Mouse (Mus musculus) adrenal gland, adult 18-20 months (tissue): Measurements from ENCODE around the gene Nsd2. TPM values are rescaled to one million over a fixed set of nuclear protein-coding genes. Genes with fewer than 3 reads are reported as not detected.
"Not testable (repeated sequence)": the region's sequence is repeated elsewhere in the genome, so short reads cannot be mapped to it uniquely, and the experiment has no call there.

Source experiments
- DNase-seq, 2 experiments: peaks; one replicate each; pipeline ENCODE4 v3.0.0; 2021 to 2022; ENCODE audit warnings: low spot score in 2 of 2
- microRNA-seq, 2 experiments: library from miRNA; unstranded; fragments of <30 nt; microRNA quantifications; one replicate each; pipeline ENCODE4 v1.2.0; 2021; ENCODE audit warnings: borderline number of aligned reads in 2 of 2
- total RNA-seq, 2 experiments: library from RNA; stranded (reverse); gene quantifications; 1 replicate in 1 of 2; 2 replicates in 1 of 2; pipeline ENCODE4 v1.2.3; 2021

The Nsd2 gene
- total RNA-seq, 2 experiments from 2014 or later = 38.0 to 41.2 TPM

DNA sequence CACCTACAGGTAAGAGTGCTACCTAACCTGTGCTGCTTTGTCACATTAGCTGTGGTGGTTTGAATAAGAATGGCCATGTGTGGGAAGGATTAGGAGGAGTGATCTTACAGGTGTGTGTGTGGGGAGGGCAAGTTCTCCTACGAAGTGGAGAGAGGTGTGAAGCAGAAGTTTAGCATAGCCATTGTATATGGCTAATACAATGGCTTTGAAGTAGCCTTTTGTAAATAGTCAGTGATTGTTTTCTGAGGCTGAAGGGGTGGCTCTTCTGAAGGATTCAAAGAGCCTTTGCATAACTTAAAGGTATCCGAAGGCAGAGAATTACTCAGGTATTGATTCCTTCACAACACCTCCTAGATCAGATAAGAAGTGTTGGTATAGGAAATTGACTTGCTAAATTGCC, 102.0 kb downstream of the Nsd2 start:
- DNase-seq = no peak

DNA sequence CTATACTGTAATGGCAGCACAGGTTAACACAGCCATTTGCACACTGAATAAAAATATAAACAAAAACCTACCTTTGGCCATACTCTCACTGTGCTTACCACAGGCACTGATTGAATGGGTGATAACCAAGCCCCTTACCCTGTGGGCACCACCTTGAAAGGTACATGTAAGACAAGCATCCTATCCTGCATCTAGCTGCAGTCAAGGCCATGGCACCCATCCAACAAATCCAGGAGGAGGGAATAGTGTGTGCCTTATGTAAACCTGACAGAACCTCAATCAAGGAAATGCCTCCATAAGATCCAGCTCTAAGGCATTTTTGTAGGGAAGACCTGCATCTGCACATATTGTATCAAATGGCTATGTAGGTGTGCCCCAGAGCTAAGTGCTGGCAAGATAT, 105.6 kb downstream of the Nsd2 start:
- no peak for DNase-seq

DNA sequence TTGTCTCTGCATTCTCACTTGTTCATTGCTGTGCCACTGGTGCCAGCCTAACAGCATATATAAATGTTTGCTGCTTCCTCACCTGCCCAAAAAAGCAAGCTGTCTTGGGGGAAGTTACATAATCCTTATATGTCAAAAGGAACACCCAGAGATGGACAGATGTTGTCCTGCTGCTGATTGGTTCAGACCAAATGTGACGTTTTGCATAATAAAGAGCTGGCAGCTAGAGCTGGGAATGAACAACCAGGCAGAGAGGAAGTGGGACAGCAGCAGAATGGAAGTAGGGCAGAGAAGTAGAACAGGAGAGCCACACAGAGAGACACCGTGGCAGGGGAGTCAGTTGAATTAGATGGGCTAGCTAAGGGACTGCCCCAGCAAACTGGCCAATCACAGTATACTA, 111.9 kb downstream of the Nsd2 start:
- no peak for DNase-seq

DNA sequence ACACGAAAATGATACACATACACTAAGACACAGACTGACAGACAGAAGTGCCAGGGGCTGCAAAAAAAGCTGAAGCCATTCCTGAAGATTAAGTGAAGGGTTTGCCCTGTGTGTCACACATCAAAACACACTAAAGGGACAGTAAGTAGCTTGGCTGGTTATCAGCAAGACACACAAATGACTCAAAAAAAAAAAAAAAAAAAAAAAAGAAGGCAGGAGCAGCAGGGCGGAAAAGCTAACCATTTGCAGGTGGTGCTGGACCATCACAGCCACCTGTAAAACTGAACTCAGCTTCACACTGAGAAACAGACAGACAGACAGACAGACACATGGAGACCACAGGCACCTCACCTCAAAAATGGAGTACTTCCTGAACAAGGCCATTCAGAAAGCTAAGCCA, 113.6 kb downstream of the Nsd2 start:
- no peak for DNase-seq

DNA sequence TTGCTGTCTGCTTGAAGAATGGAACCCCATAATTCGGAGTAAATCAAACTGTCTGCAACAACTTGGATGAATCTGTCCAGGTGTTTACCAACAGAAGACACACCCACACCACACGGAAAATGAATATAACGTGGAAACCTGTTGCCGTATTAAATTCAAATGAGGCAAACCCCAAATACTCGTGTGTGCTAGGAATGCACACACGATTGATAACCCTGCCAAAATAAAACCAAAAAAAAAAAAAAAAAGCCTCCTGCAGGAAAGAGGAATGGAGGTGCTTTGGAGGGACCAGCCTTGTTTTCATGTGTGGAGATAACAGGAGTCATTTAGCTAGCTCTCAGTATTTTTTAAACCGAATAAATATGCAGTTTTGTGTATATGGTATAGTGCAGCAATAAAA, 114.4 kb downstream of the Nsd2 start:
- DNase-seq = no peak

DNA sequence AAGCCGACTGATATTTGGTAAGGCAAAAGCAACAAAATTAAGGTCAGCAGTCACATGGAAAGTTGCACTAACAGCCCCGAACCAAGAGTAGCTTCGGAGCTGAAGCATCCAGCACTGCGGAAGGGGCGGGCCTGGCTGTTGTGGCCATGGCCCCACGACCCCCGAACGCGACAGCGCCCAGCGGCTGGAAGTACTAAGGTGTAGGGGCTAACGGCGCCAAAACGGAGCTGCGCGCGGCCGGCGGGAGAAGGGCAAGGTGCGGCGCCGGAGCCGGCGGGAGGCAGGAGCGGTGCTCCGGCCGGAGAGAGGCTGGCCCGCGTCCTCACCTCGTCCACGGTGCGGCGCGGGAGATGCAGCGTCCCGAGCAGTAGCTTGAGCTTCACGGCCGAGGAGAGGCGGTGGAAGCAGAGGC, 115.2 kb downstream of the Nsd2 start:
- DNase-seq = no peak

DNA sequence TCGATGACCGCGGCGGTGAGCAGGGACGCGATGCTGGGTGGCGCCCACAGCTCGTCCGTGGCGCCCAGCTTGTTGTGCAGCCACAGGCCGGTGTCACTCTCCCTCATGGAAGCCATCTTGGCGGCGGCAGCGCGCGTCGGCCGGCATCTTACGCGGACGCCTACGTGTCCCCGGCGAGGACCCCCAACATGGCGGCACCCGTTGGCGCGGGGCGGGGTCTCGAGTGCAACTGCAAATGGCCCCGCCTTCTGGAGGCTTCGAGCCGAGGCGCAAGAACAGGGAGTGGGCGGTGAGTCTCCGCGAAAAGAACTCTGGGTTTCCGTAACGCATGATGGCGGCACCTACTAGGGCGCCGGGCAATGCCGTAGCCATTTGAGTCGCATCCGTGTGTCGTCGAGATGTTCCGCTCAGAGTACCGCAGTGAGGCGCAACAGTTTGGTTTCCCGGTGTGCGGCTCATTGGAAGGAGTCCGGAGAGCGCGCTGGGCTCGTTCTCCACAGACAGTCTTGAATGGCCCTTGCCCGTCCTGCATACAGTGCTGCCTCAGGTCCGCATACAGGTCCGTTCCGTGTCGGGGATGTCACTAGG, 115.7 kb downstream of the Nsd2 start, which contains the start of gene Nelfa:
Gene Nelfa, minus strand, starts transcription at position 294 of the 588 bp plus-strand sequence.
- peak; percentile 93 to 96 for DNase-seq

DNA sequence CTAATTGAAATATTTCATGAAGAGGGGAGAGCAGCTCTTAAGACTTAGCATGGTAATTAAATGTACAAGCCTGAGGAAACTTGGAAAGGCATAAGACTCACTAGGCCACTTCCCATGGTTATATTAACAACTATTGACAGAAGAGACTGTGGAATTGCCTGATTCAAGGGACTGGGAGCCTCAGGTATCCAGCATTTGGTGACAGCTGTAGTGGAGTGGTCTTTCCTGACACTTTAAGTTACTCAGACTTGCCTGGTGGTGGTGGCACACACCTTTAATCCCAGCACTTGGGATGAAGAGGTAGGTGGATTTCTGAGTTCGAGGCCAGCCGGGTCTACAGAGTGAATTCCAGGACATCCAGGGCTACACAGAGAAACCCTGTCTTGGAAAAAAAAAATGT, 116.7 kb downstream of the Nsd2 start:
- no peak for DNase-seq

DNA sequence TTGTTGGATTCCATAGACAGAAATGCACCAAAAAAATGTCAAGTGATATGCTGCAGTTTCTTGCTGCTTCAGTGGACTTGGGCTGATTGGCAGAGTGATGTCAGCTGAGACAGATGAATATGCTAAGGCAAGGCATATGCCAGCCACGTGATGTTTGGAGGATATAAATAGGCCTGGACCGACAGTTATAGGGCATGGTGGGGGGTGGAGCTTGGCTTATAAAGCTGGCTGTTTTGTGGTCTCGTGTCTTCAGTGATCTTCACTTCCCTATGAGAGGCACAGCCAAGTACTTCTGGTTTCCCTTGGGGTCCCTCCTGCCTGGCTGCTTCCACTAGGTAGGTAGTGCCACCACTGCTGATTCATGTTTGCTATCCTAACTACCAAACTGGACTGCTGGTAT, 117.9 kb downstream of the Nsd2 start:
- no peak for DNase-seq

DNA sequence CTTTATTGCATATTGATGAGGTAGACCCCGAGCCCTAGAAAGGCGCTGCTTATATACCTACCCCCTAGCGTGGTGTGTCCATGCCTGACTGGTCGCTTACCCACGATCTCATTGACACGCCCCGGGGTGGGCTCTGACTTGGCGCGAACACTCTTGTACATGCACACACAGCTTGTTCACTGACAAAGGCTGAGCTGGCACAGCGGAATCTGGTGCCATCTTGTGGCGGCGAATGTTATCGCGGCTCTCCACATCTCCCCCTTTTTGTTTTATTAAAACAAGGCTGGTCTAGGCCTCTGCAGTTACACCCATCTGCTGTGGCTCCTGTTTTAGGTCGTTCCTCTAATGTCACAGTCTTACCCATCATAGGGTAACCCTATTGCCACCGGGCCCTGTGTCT, 126.5 kb downstream of the Nsd2 start:
- DNase-seq = not testable (repeated sequence)

Small RNAs within 50 kb of the gene (microRNA-seq; reads per million reads assigned to microRNA genes)
- gene Mir7024 = 0.95 to 1.2 reads per million in 2 experiments

Other genes starting within 250 kb of the Nsd2 start
- gene Fam53a, start 191.1 kb upstream of the Nsd2 start, total RNA-seq = 10 to 100 TPM; 24.5 to 28.2 TPM
- under 1 TPM; 0.17 to 0.22 TPM for gene Gm9903, start 190.8 kb upstream of the Nsd2 start, total RNA-seq
- gene Slbp, start 168.2 kb upstream of the Nsd2 start, total RNA-seq = 10 to 100 TPM; 37.9 to 50.8 TPM
- 1 to 10 TPM; 2.9 to 3.1 TPM for gene Tacc3, start 162.6 kb upstream of the Nsd2 start, total RNA-seq
- 10 to 100 TPM; 25.7 to 28.9 TPM for gene Tmem129, start 162.3 kb upstream of the Nsd2 start, total RNA-seq
- gene Fgfr3, start 99.1 kb upstream of the Nsd2 start, total RNA-seq = 1 to 10 TPM; 3.1 to 6.1 TPM
- 100 to 1,000 TPM; 151 to 196 TPM for gene Letm1, start 37.9 kb upstream of the Nsd2 start, total RNA-seq
- 10 to 100 TPM; 17.9 to 19.9 TPM for gene Nelfa, start 115.7 kb downstream of the Nsd2 start, total RNA-seq
- gene Gm1673, start 162.7 kb downstream of the Nsd2 start, total RNA-seq = 10 to 100 TPM; 21.1 to 39.7 TPM
- gene Nat8l, start 175.3 kb downstream of the Nsd2 start, total RNA-seq = 10 to 100 TPM; 21.7 to 44.0 TPM